Mouse (Mus musculus): ENCODE measurements around the gene Hoxb4.

Hoxb4 gene

DNA sequence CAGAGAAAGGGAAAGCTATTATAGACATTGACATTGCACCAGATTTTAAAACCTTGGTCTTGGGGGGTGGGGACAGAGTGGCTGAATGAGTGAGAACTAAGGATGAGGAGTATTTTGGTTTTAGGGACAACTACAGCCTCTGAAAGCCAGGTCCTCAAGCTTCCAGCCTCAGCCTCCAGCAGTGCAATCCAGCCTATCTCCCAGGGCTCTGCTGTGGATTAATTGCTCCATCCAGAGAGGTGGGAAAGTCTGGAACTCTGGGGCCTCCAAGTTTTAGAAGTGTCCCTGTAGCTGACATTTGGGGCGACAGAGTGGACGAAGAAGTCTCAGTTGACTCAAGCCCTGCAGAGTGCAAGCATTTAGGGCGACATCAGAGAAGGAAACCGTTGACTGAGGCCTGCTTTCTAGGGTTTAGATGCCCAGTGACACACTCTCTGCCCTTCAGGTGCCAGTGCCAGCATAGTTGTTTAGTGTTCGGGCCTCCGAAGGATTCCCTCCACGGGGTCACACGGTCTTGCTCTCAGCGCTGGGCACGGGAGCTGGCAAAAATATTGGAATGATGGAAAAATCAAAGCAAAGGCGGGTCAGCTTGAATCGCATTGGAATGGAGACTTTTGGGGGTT lies 4.2 kb upstream of the Hoxb4 start:
- DNase-seq (ENCODE audit: low spot score in 2 of 2) = no peak

DNA sequence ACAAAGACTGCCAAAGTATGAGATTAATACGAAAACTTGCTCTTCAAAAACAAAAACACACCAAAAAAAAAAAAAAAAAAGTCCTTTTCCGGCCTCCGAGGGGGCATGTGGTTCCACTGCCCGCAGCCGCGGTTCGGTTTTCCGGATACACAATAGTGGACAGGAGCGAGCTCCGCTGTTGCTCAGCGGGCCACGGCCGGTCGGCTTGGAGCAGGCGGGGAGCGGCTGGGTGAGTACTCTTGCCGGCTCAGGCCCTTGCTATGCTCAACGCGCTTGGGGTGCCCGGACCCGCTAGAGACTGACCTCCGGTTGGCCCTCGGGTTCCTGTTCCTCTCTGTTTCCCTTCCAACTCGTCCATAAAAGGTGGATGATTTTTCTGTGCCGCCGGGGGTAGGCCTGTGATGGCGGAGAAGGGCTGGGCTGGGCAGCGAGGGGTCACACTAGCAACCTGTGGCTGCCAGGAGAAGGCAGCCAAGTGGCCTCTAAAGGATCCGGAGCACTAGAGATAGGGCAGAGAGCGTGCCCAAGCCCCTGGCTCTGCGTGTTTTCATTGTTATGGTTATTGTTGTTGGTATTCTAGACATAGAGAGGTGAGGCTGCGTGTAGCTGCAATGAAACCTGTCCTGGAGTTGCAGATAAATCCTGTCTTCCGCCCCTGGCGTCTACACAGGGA lies 3.3 kb upstream of the Hoxb4 start:
- no peak for DNase-seq (ENCODE audit: low spot score in 2 of 2)

DNA sequence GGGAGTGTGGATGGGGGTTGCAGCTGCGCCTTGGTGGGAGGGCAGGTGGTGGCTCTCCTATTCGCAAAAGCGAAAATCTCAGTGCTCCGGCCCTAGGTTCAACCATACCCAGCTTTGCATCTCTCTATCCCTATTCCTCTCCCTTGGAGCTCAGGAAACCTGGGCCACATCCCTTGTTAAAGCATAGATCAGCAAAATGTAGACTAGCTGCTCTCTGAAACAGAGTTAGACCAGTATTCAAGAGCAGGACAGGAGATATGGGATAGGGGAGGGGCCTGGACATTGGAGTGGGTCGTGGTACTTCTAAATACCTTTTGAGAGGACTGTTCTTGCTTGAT lies 2.8 kb upstream of the Hoxb4 start:
- no peak for DNase-seq (ENCODE audit: low spot score in 2 of 2)

DNA sequence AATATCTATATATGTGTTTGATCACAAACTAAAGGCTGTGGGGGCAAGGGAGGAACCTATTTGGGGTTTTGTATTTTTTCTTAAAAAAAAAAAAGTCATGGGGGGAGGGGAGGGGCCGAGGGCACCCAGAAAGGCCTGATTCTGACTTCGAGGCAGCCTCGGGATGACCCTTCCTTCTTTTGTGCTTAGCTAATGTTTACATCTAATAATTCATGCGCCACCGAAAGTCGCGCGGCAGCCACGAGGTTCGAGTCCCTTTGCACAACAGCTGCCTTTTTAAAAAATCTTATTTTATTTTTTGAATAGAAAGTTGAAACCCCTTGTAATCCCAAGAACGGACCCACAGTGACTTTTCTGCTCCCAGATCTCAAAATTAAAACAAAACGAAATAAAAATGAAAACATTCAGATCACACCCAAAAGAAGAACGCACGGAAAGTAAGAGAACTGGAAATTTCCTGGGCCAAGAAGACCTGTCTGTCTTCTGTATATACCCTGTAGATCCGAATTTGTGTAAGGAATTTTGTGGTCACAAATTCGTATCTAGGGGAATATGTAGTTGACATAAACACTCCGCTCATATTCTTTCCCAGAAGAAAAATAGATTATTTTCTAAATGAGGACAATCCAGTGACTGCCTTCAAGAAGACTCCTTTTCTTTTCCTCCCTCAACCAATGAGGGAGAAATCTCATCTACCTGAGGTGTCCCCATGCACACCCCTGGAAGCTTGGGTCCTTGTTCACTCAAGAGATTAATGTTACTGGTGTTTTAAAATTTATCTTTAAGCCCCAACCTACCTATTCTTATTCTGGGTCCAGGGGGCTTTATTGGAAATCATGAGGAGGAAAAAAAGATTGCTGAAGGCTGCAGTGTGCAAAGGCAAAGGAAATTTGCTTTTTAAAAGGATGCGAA lies 1.1 kb upstream of the Hoxb4 start:
- DNase-seq (ENCODE audit: low spot score in 2 of 2) = no peak

- no peak for DNase-seq (ENCODE audit: low spot score in 2 of 2)
Measured at GRCm38 (mm10) chr11:96318368-96319070, 452 bp downstream of the Hoxb4 start.

GRCm38 (mm10) chr11:96319071-96319902 lies 1.2 kb downstream of the Hoxb4 start:
- no peak for DNase-seq (ENCODE audit: low spot score in 2 of 2)

- no peak for DNase-seq (ENCODE audit: low spot score in 2 of 2)
Measured at GRCm38 (mm10) chr11:96319910-96320309, 1.8 kb downstream of the Hoxb4 start.

DNA sequence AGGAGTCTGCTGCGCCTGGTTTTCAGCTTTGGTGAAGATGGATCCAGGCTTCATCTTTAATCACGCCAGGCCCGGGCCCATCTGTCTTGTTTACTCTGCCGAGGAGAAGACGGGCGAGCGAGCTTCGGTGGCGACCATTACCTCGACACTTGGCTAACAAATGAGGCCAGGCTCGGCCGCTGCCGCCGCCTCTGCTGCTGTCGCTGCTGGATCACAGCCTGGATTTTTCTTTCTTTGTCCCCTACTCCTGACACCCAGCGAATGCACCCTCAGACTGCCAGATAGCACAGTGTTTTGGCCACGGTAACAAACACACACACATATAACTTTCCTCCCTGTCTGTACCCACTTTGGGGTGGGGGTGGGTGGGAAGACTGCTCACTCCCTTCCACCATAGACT lies 2.6 kb downstream of the Hoxb4 start:
- DNase-seq (ENCODE audit: low spot score in 2 of 2) = no peak

GRCm38 (mm10) chr11:96321846-96322245 lies 3.8 kb downstream of the Hoxb4 start:
- no peak for DNase-seq (ENCODE audit: low spot score in 2 of 2)

DNA sequence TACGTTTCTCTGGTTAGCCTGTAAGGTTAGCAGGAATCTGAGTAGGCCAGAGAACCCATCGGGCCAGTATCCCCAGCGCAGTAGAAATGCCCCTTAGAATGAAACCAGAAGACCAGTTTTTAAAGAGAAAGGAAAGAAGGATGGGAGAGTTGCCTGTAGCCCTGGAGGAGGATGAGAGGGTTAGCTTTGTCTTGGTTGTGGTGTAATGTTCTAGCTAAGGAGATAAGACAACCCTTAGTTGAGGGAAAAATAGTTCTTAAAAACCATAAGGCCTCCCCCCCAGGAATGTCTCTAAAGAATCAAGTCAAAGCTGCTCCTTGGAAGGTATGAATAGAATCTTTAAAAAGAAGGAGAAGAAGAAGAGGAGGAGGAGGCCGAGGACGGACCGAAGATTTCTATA lies 4.7 kb downstream of the Hoxb4 start:
- DNase-seq (ENCODE audit: low spot score in 2 of 2) = no peak

- no peak for DNase-seq (ENCODE audit: low spot score in 2 of 2)
Measured at GRCm38 (mm10) chr11:96323154-96323553, 5.1 kb downstream of the Hoxb4 start, which contains the start of gene Hoxb3. Gene Hoxb3, plus strand, starts transcription at chr11:96323326.

DNA sequence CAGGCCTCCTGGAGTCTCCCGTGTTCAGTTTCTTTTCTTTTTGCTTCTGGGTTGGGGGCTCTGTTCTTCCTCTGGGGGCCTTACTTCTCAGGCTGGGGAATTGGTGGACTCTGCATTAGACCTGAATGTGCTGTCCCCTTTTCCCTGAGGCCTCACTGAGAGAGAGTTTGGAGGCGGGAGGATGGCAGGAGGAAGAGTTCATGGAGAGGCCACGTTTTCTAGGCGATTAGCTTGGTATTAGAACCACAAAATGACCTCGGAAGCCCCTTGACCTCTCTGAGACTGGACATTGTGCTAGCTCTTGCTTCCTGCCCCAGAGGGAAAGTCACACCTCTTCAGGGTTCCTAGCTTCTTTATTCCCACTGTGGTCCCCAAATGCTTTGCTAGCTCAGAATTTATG lies 6.1 kb downstream of the Hoxb4 start:
- no peak for DNase-seq (ENCODE audit: low spot score in 2 of 2)

DNA sequence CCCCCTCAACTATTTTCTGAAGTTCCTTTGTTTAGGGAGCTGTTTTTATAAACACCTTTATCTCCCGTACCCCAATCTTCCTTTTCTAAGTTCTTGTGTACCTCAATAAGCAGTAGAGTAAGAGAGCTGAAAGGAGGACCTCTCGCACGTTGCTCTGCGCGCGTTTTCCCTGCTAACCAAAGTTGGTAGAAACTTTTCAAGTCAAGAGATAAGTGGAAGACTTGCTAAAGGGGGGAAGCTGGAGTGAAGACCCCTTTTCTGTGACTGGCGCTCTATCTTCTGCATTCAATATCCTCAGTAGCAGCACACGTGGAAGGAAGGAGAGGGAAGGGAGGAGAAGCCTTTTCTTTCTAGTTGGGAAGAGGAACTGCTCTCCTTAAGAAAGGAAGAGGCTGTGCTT lies 6.9 kb downstream of the Hoxb4 start:
- no peak for DNase-seq (ENCODE audit: low spot score in 2 of 2)

GRCm38 (mm10) chr11:96325747-96326212 lies 7.7 kb downstream of the Hoxb4 start:
- no peak for DNase-seq (ENCODE audit: low spot score in 2 of 2)

DNA sequence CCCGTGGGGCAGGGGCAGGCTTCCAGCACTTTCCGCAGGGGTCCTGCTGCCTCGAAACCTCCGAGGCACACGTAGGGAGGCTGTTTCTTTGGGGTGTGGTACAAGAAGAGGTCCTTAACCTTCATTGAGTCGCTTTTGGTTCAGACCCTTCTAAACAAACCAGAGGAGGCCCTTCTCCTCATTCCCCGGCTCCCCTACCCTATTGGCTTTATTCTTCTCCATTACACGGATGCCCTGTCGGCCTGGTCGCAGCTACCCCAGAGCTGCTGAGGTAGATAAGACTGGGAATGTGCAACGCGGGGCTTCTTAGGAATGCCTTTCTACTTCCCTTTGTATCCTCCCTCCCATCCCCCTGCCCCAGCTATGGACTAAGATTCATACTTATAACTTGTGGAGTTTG lies 8.6 kb downstream of the Hoxb4 start:
- DNase-seq (ENCODE audit: low spot score in 2 of 2) = no peak

DNA sequence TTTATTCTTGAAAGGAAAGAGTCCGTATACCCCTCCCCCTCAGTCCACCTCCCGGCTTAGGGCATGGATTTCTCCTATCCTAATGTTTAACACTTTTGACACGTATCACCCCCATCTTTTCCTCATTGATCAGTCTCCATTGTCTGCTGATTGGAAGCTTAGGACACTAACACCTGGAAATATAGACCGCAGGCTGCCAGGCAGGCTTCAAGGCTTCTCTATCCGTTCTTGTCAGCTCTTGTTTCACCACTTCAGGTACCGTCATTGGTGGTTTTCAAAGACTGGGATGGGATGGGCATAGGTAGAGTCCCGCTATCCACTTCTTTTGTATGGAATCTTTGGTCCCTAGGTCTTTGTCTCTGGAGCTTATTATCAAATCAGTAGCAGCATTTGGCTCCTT lies 9.1 kb downstream of the Hoxb4 start:
- no peak for DNase-seq (ENCODE audit: low spot score in 2 of 2)

DNA sequence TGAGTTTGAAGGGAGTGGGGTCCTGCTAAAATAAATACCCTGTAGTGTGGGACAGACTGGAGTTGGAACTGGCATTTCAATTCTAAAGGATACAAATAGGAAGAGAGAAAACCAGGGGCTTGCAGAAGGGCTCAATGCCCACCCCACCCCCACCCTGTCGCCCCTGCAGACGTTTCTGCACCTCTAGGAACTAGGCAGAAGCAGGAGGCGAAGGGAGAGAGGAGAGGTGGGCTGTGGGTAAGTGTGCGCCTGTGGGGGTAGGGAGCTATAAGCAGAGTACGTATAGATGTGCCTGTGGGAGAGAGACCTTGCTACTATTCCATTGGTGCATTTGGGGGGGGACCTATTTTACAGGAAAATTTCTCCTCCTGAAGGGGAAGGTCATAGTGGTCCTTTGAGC lies 9.7 kb downstream of the Hoxb4 start:
- DNase-seq (ENCODE audit: low spot score in 2 of 2) = no peak

DNA sequence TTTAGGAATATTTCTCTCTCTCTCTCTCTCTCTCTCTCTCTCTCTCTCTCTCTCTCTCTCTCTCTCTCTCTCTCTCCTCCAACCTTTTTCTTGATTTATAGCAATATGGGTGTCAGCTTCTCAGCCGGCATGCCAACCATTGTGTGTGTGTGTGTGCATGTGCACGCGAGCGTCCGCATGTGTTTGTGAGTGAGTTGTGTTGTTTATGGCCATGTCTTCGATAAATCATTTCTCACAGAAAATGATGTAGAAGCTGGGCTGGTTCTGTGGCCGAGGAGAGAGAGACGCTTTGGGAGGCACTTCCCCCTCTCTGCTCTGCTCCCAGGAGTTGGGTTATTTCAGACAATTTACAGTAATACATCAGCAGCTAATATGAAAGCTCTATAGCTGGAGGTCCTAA lies 10.5 kb downstream of the Hoxb4 start:
- no peak for DNase-seq (ENCODE audit: low spot score in 2 of 2)

GRCm38 (mm10) chr11:96332105-96332504 lies 14.0 kb downstream of the Hoxb4 start:
- no peak for DNase-seq (ENCODE audit: low spot score in 2 of 2)

DNA sequence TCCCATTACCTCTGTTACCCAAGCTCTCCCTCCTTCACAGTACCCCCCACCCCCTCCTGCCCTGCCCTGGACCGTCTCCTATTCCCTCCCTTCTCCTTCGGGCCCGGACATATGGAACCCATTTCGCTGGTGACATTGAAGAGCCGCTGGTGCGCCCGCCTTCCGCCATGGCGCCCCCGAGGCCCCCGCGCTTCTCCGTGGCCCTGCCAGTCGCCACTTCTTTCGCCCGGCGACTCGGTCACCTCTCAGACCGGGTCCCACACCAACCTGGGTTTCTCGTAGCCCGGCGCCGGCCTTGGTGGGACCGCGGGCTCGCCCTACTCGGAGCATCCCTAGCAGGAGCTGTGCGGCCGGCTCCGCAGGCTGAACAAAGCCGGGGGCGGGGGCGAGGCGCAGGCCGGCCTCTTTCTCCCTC lies 14.6 kb downstream of the Hoxb4 start:
- no peak for DNase-seq (ENCODE audit: low spot score in 2 of 2)
